Comparison of ENCODE assay signal across 28 mouse cellular contexts in genomic region chr15:18952266-18952665, GRCm38 (mm10).
"Had no signal": no experiment of that assay in that cellular context is flagged by ENCODE, and none has a peak within 500 bp of the region (broad histone marks: within the 10 kb centered on the region; RNA-seq: fewer than 3 reads in every experiment).

No protein-coding gene starts in this region.

- H3K9ac ChIP-seq: limb, embryonic 12.5 days; limb, embryonic 13.5 days; limb, embryonic 15.5 days; liver, embryonic 13.5 days; liver, embryonic 14.5 days; liver, embryonic 15.5 days; lung, embryonic 14.5 days; lung, embryonic 15.5 days; midbrain, embryonic 12.5 days; midbrain, embryonic 13.5 days; neural tube, embryonic 12.5 days; neural tube, embryonic 13.5 days had no signal

- DNase-seq: layer of hippocampus, postnatal 36 days; left cerebral cortex, postnatal 4 days; liver, embryonic 13.5 days; lung, adult 18-20 months; lung, adult 2 months; lung, embryonic 14.5 days; lung, postnatal 10 days; lung, postnatal 14 days; lung, postnatal 36 days; lung, postnatal 4 days had no signal

- H3K4me1 ChIP-seq: limb, embryonic 10.5 days; limb, embryonic 12.5 days; limb, embryonic 13.5 days; limb, embryonic 15.5 days; liver, embryonic 13.5 days; liver, embryonic 15.5 days; lung, embryonic 15.5 days; megakaryocyte, embryonic 14.5 days; midbrain, embryonic 10.5 days; midbrain, embryonic 12.5 days; midbrain, embryonic 13.5 days; neural tube, embryonic 12.5 days; neural tube, embryonic 13.5 days had no signal

- H3K36me3 ChIP-seq: limb, embryonic 10.5 days; limb, embryonic 12.5 days; limb, embryonic 13.5 days; limb, embryonic 15.5 days; liver, embryonic 13.5 days; liver, embryonic 15.5 days; lung, embryonic 15.5 days; midbrain, embryonic 10.5 days; midbrain, embryonic 12.5 days; midbrain, embryonic 13.5 days; neural tube, embryonic 12.5 days; neural tube, embryonic 13.5 days had no signal

- H3K27ac ChIP-seq: left cerebral cortex, adult 2 months; limb, embryonic 10.5 days; limb, embryonic 12.5 days; limb, embryonic 13.5 days; limb, embryonic 15.5 days; liver, embryonic 13.5 days; liver, embryonic 14.5 days; liver, embryonic 15.5 days; lung, embryonic 15.5 days; macrophage; midbrain, embryonic 10.5 days; midbrain, embryonic 12.5 days; midbrain, embryonic 13.5 days; neural tube, embryonic 12.5 days; neural tube, embryonic 13.5 days had no signal

- H3K9me3 ChIP-seq: limb, embryonic 10.5 days; limb, embryonic 12.5 days; limb, embryonic 13.5 days; limb, embryonic 15.5 days; liver, embryonic 13.5 days; liver, embryonic 15.5 days; lung, embryonic 15.5 days; megakaryocyte, embryonic 14.5 days; midbrain, embryonic 10.5 days; midbrain, embryonic 12.5 days; midbrain, embryonic 13.5 days; neural tube, embryonic 12.5 days; neural tube, embryonic 13.5 days had no signal

- H3K4me3 ChIP-seq: left cerebral cortex, adult 2 months; limb, embryonic 10.5 days; limb, embryonic 12.5 days; limb, embryonic 13.5 days; limb, embryonic 15.5 days; liver, embryonic 13.5 days; liver, embryonic 15.5 days; lung, embryonic 15.5 days; megakaryocyte, embryonic 14.5 days; midbrain, embryonic 10.5 days; midbrain, embryonic 12.5 days; midbrain, embryonic 13.5 days; myocyte; neural tube, embryonic 12.5 days; neural tube, embryonic 13.5 days had no signal

- ATAC-seq: lung, postnatal 0 days; midbrain, embryonic 13.5 days had no signal

- H3K4me2 ChIP-seq: limb, embryonic 12.5 days; limb, embryonic 13.5 days; limb, embryonic 15.5 days; liver, embryonic 13.5 days; liver, embryonic 15.5 days; lung, embryonic 14.5 days; lung, embryonic 15.5 days; midbrain, embryonic 11.5 days; midbrain, embryonic 12.5 days; midbrain, embryonic 13.5 days; neural tube, embryonic 12.5 days; neural tube, embryonic 13.5 days had no signal

- H3K27me3 ChIP-seq: limb, embryonic 12.5 days; limb, embryonic 13.5 days; limb, embryonic 15.5 days; liver, embryonic 13.5 days; liver, embryonic 15.5 days; lung, embryonic 15.5 days; megakaryocyte, embryonic 14.5 days; midbrain, embryonic 12.5 days; midbrain, embryonic 13.5 days; neural tube, embryonic 12.5 days; neural tube, embryonic 13.5 days had no signal
